Mouse (Mus musculus) limb, embryonic 14.5 days (tissue): Measurements from ENCODE around the gene Ripply3. TPM values are rescaled to one million over a fixed set of nuclear protein-coding genes. Genes with fewer than 3 reads are reported as not detected.
"Not testable (repeated sequence)": the region's sequence is repeated elsewhere in the genome, so short reads cannot be mapped to it uniquely, and the experiment has no call there.

Experiments used
- ATAC-seq: fragments of 200-750 bp; cut with Nextera tagmentation; 2 replicates; pipeline ENCODE4 v1.8.0; 2017; ENCODE audit warnings: low read depth, moderate number of reproducible peaks, moderate TSS enrichment; ENCODE audit not compliant: low FRiP score
- DNase-seq: peaks from one replicate; pipeline ENCODE4 v3.0.0-alpha.2; 2015; ENCODE audit warnings: low spot score
- H3K27ac ChIP-seq: fragments of 300-500 bp; sonication (generic); replicated peaks from 2 replicates; pipeline ENCODE4 v1.5.1; 2014; ENCODE audit warnings: low read depth, mild to moderate bottlenecking, low read length, moderate library complexity, mixed read lengths
- H3K27me3 ChIP-seq: fragments of 300-500 bp; sonication (generic); 2 replicates; pipeline ENCODE4 v1.6.1; 2014; ENCODE audit warnings: low read length, mixed read lengths; ENCODE audit not compliant: control insufficient read depth, insufficient read depth
- H3K36me3 ChIP-seq: fragments of 300-500 bp; sonication (generic); 2 replicates; pipeline ENCODE4 v1.6.1; 2014; ENCODE audit warnings: mild to moderate bottlenecking, low read length, moderate library complexity, mixed read lengths; ENCODE audit not compliant: control insufficient read depth, insufficient read depth
- H3K4me1 ChIP-seq: fragments of 300-500 bp; sonication (generic); 2 replicates; pipeline ENCODE4 v1.6.1; 2014; ENCODE audit warnings: antibody characterized with exemption, low read length, mixed read lengths; ENCODE audit not compliant: control insufficient read depth, insufficient read depth
- H3K4me2 ChIP-seq: fragments of 300-500 bp; sonication (generic); replicated peaks from 2 replicates; pipeline ENCODE4 v1.6.1; 2014; ENCODE audit warnings: low read depth, mild to moderate bottlenecking, low read length, moderate library complexity; ENCODE audit not compliant: severe bottlenecking
- H3K4me3 ChIP-seq: fragments of 300-500 bp; sonication (generic); replicated peaks from 2 replicates; pipeline ENCODE4 v1.5.1; 2014; ENCODE audit warnings: low read length
- H3K9ac ChIP-seq: fragments of 300-500 bp; sonication (generic); 2 replicates; pipeline ENCODE4 v1.6.1; 2014; ENCODE audit warnings: mild to moderate bottlenecking, low read depth, low read length, moderate library complexity; ENCODE audit not compliant: severe bottlenecking
- H3K9me3 ChIP-seq: fragments of 300-500 bp; sonication (generic); 2 replicates; pipeline ENCODE4 v1.6.1; 2016; ENCODE audit warnings: low read length; ENCODE audit not compliant: control insufficient read depth
- POLR2A ChIP-seq: fragments of 200-500 bp; IDR thresholded peaks from 2 replicates; pipeline ENCODE4 v1.8.0; 2012; ENCODE audit warnings: inconsistent platforms, mild to moderate bottlenecking, moderate library complexity, borderline replicate concordance; ENCODE audit not compliant: insufficient read depth, insufficient read length; ENCODE audit errors: extremely low read depth
- WGBS: fragments of 180-500 bp; shearing (Covaris S2); extraction: QIAGEN DNeasy Blood & Tissue Kit; methylation state at CpG from one replicate; pipeline ENCODE4 v1.1.7; 2014; 5-methylcytosine and 5-hydroxymethylcytosine counted together
- polyA plus RNA-seq, 2 experiments: library from polyadenylated mRNA; depleted of rRNA in 1 of 2; stranded (reverse) in 1 of 2; unstranded in 1 of 2; fragments of >200 nt; fragmentation: Nextera tagmentation in 1 of 2; extraction: Ambion mirVana in 1 of 2; gene quantifications; 2 replicates each; pipeline versions ENCODE4 v1.2.1 to v1.2.3; 2012 to 2014

Ripply3 gene
- polyA plus RNA-seq, 2 experiments, result 2.9 to 5.2 TPM

GRCm38 (mm10) chr16:94328881-94329867 lies 954 bp downstream of the Ripply3 start:
- DNase-seq, result no peak
- no peak for ATAC-seq
- 7% methylated on average over 25 of the region's 25 CpGs for WGBS

GRCm38 (mm10) chr16:94330429-94330828 lies 2.2 kb downstream of the Ripply3 start:
- Histone ChIP-seq H3K4me1 (peaks cover 12% of the 10 kb centered on the region), H3K27ac (no peak overlapping the region), H3K9me3 (no peaks in the 10 kb centered on the region), H3K4me3 (no peak overlapping the region), H3K9ac (no peak overlapping the region), H3K27me3 (peaks cover 22% of the 10 kb centered on the region), H3K4me2 (no peak overlapping the region), H3K36me3 (no peaks in the 10 kb centered on the region)
- 75% methylated on average over 5 of the region's 5 CpGs for WGBS
- TF ChIP-seq POLR2A, result no peak
- DNase-seq (no peak), ATAC-seq (no peak)

More at GRCm38 (mm10) chr16:94328881-94329867, 954 bp downstream of the Ripply3 start:
- no peak for TF ChIP-seq POLR2A
- Histone ChIP-seq H3K4me2 (peak overlapping the region; percentile 81), H3K27me3 (peaks cover 22% of the 10 kb centered on the region), H3K4me3 (peak overlapping the region; percentile 51), H3K9me3 (no peaks in the 10 kb centered on the region), H3K27ac (no peak overlapping the region), H3K9ac (0 out of 2 replicates have a peak overlapping the region, but pooled peaks have one; percentile 49), H3K36me3 (no peaks in the 10 kb centered on the region), H3K4me1 (peaks cover 12% of the 10 kb centered on the region)

GRCm38 (mm10) chr16:94331233-94331885 lies 3.1 kb downstream of the Ripply3 start:
- Histone ChIP-seq H3K9ac (no peak overlapping the region), H3K4me3 (no peak overlapping the region), H3K4me2 (no peak overlapping the region), H3K9me3 (no peaks in the 10 kb centered on the region), H3K27me3 (peaks cover 22% of the 10 kb centered on the region), H3K27ac (no peak overlapping the region), H3K4me1 (peaks cover 12% of the 10 kb centered on the region), H3K36me3 (no peaks in the 10 kb centered on the region)
- 82% methylated on average over 9 of the region's 9 CpGs for WGBS
- ATAC-seq (no peak), DNase-seq (no peak)
- no peak for TF ChIP-seq POLR2A

- no peak for ATAC-seq
- WGBS, result 61% methylated on average over 5 of the region's 5 CpGs
- Histone ChIP-seq H3K4me3 (no peak overlapping the region), H3K9me3 (no peaks in the 10 kb centered on the region), H3K9ac (no peak overlapping the region), H3K36me3 (no peaks in the 10 kb centered on the region), H3K4me1 (peaks cover 12% of the 10 kb centered on the region), H3K27ac (no peak overlapping the region), H3K27me3 (peaks cover 19% of the 10 kb centered on the region), H3K4me2 (no peak overlapping the region)
- no peak for TF ChIP-seq POLR2A
- DNase-seq, result no peak
Measured at GRCm38 (mm10) chr16:94331886-94332252, 3.6 kb downstream of the Ripply3 start.

- Histone ChIP-seq H3K36me3 (no peaks in the 10 kb centered on the region), H3K4me1 (no peaks in the 10 kb centered on the region), H3K4me2 (no peak overlapping the region), H3K4me3 (no peak overlapping the region), H3K27ac (no peak overlapping the region), H3K9me3 (no peaks in the 10 kb centered on the region), H3K27me3 (no peaks in the 10 kb centered on the region), H3K9ac (no peak overlapping the region)
- WGBS, result 45% methylated on average over 5 of the region's 5 CpGs
- ATAC-seq (no peak), DNase-seq (no peak)
- TF ChIP-seq POLR2A, result no peak
Measured at GRCm38 (mm10) chr16:94335656-94336055, 7.4 kb downstream of the Ripply3 start.

- 90% methylated on average over 18 of the region's 22 CpGs for WGBS
- H3K4me1 ChIP-seq, H3K9ac ChIP-seq, ATAC-seq, H3K27me3 ChIP-seq, H3K9me3 ChIP-seq, H3K4me2 ChIP-seq, H3K4me3 ChIP-seq, H3K36me3 ChIP-seq, H3K27ac ChIP-seq, DNase-seq: not testable (repeated sequence)
Measured at GRCm38 (mm10) chr16:94339164-94340160, 11.2 kb downstream of the Ripply3 start.
